Mouse (Mus musculus): ENCODE data around the gene Ahrr.

Ahrr gene

DNA sequence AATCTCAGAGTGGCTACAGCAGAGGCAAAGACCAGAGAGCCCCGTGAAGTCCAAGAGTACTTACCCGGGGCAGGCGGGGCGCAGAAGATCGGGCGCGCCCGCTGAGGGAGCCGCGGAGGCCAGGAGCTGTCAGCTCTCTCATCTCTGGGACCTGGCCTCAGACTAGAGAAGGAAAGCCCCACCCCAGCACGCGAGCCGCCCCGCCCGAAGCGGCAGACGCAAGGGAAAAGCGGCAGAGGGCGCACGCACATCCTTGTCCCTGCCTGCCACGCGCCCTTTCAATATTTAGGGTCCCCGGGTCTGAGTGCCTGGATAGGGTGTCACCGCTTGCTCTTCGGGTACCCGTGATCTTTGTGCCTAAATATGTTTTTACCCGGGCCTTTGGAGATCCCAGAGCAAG is at the start of gene Ahrr:
TSS of gene Ahrr (minus strand) at position 165 of the 400 bp plus-strand sequence.
- peak in 1 of 2 experiments; percentile 25 for DNase-seq (ENCODE audit: low spot score in 2 of 2)

DNA sequence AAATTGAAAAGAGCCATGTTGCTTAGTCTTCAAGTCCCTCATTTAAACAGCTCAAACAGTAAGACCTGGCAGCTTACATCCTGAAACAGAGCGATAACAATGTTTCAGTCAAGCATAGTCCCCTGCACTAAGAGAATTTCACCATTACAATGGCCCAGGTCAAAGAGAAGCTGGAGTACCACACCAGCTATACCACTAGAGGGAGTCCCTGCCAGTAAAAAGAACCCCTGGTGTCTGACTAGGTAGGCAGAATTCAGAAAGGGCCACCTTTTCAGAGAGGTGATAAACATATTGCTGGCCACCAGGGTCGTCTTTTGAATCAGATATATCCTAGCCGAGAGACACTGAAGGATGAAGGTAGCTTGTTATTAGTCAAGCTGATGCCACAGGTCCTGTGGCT is 48.9 kb upstream of the Ahrr start:
- no peak for DNase-seq (ENCODE audit: low spot score in 2 of 2)

DNA sequence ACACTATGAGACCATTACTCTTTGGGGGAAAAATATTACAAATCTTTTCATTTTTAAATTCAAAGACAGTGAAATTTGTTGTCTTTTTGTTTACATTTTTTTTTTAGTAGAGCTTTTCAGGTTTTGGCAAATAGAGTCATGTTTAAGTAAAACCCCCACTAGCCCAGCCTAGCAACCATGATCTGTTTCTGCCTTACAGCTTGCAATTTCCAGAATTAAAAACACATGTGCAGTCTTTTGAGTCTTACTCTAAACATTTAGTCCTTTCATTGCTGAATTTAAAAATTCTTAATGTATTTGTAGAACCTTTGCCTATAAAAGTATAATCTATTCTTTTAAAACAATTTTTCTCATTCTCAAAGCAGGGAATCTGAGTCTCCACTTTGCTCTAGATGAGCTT is 37.2 kb upstream of the Ahrr start:
- DNase-seq (ENCODE audit: low spot score in 2 of 2) = no peak

DNA sequence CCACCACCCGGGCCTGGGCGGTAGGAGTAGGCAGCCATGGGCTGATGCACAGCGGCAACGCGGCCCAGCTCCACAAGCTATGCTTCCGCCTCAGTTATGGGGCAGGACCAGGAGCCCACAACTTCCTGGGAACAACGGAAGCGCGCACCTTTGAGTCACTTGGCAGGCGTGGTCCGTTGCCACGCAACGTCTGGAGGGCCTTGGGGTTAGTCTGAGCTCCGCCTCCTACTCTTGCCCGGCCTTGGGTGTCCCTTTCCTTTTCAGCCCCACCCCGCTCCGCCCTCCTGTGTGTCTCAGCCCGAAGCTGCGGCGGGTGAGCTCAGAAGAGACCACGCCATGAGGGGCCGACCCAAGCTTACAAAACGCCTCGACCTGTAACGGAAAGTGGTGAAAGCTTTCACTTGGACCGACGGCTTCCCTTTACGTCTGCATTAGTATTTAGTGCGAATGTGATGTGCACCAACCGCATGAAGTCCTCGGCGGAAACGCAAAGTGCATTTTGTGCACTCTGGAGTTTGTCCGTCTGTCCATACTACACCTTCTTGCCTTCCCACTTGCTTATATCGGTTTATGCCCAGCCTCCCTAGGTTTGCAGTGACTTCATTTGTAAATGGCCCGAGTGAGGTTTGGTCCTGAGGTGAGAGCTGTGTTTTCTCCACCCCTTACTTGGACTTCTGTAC is 25.2 kb upstream of the Ahrr start, which contains the start of gene Pdcd6:
TSS of gene Pdcd6 (minus strand) at position 411 of the 680 bp plus-strand sequence.
- peak; percentile 79 to 87 for DNase-seq (ENCODE audit: low spot score in 2 of 2)

DNA sequence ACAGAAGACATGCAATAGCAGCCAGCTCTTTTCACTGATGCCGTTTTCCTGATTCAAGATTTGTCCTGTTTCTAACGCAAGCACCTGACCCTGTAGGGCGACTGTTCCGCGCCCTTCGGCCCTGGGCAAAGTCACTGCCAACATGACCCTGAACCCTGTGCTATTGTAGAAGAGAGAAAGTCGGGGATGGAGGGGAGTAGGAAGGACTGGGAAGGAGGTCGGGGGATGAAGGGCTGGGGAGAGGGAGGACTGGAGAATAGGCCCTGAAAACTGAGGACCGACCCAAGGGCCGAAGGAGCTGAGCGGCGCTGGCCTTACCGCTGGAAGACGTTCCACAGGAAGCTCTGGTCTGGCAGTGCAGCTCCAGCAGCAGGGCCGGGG is 24.6 kb upstream of the Ahrr start:
- no peak for DNase-seq (ENCODE audit: low spot score in 2 of 2)

DNA sequence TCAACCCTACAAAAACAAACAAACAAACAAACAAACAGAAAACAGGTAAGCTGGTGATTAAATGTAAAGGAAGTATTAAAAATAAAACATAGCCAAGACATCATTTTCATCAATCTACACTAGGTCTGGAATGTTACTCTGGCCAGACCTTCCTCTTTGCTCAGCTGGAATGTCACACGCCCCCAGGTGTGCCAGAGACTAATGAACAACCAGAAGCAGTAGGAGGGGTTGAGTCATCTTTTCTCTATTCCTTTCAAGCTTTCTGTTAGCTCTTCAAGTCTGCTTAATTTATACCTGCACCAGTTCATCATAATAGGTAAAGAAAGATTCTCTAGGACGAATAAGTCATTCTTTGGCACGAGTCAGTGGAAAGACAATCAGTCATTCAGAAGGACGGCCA is 24.3 kb upstream of the Ahrr start:
- no peak for DNase-seq (ENCODE audit: low spot score in 2 of 2)

DNA sequence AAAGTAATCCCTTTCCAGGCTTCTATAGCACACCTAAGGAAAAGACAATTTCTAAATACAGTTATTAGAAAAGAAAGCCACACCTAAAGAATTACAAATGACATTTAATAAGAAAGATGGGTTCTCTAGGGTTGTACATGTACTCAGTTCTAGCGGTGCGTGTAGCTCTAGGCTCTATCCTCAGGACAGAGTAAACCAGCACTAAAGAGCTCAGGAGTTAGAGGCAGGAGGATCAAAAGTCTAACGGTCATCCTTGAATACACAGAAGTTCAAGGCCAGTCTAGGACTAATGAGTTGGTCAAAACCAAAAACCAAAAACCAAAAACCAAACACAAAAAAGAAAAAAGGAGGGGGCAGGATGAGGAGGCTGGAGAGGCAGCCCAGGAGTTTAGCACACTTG is 22.5 kb upstream of the Ahrr start:
- DNase-seq (ENCODE audit: low spot score in 2 of 2) = no peak

DNA sequence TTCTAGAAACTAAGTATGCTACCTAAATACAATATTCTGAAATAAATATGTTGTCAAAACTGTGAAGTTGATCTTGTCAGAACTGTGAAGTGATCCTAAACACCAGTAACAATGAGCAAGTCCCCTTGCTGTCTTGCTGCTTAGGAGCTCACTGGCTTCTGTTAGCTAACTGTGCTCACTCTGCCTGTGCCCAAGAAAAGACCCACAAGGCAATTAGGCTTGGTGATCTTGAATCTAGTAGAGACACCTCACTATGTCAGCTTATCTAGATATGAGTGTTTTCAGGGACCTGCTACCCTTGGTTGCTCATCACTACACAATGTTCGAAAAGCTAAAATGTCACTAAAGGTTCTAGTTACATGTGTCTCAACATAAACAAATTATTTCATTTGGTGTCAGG is 13.6 kb upstream of the Ahrr start:
- DNase-seq (ENCODE audit: low spot score in 2 of 2) = no peak

DNA sequence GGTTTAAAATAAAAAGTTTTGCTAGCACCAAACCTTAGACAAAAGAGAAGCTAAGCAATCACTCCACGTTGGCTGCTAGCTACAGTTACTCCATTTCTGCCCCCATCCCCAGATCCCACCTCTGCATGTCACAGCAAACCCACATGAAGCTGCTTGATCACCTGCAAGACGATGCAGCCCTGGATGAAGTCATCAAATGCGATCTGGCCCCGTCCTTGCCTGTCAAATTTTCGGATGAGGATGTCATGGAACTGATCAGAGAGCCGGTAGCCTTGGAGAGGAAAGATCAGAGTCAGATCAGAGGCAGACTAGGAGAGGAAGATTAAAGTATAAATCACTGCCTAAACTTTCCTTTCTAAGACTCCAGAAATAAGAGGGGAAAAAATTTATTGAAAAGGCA is 13.2 kb upstream of the Ahrr start:
- DNase-seq (ENCODE audit: low spot score in 2 of 2) = no peak

DNA sequence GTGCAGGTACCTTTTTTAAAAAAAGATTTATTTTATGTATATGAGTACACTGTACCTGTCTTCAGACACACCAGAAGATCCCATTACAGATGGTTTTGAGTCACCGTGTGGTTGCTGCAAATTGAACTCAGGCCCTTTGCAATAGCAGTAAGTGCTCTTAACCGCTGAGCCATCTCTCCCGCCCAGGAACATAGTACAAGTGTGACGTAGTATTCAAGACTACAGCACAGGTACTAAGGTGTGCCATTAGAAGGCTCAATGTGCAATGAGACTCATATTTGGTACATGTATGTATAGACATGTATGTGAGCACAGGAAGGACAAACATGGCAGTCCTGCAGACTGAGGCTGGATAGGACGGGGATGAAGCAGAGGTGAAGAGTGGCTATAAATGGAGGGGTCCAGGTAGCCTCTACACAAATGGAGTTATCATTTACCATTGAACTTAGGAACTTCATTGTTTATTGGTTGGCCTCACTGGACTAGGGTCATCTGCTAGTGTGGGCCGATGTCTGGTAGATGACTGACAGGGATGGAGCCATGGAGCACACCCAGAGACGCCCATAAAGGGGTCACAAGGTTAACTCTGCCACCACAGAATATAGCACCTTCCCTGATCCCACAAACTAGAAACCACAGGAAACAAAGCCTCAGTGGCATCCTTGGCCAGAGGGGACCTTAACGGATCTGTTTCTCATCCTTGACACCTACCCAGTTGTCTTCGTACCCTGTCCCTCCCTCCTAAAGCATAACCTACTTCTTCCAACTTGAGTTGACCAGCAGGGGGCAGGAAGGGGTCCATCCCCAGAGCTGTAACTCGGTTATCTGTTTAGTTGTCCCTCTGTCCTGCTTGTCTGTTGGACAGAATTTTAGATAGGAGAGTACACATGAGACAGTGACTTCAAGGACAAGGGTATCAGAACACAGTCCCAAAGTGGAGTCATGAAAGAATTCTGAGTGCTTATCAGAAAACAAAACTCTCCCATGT is 10.2 kb upstream of the Ahrr start:
- DNase-seq (ENCODE audit: low spot score in 2 of 2) = no peak

DNA sequence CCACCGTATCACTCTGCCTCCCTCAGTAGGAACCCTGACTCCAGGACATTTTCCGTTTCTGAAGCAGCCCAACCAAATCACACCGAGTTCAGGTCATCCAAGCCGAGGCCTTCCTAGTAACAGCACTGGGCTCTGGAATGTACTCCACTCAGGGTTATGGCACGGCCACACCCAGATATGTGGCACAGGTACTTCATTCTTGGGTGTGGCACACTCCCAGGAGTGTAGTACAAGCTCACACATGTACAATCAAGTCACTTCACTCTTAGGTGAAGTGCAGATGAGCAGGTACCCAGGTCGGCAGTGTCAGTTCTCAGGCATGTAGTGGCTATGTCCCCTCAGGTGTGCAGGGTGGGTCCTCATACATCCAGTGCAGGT is 9.5 kb upstream of the Ahrr start:
- no peak for DNase-seq (ENCODE audit: low spot score in 2 of 2)

DNA sequence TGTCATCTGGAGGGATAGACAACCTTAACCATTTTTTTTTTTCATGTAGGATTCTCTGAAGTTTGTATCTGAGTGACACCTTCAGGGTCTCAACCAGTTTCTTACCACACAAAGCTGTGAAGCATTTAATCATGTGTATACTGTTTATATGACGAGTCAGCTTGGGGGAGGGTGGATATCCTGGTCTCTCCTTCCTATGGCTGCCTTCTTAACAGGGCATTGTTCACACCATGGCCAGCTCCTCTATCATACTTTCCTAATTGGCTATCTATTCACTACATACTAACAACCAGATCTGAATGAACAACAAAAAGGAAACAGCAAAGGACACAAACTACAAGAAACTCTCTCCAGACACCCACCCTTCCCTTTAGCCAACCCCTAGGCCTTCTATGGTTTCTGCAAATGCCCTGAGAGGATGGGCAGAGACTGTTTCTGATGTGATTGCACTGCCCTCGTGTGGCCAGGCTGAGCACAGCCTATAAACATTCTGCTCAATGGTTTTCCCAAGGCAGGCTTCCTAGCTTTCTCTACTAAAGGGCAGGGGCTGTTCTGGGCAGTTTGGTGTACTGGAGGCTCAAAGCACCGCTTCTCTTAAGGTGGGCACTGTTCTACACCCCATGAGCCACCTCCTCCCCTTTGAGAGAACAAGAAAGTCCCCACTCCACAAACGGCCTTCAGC is 8.9 kb upstream of the Ahrr start:
- peak; percentile 50 to 65 for DNase-seq (ENCODE audit: low spot score in 2 of 2)

DNA sequence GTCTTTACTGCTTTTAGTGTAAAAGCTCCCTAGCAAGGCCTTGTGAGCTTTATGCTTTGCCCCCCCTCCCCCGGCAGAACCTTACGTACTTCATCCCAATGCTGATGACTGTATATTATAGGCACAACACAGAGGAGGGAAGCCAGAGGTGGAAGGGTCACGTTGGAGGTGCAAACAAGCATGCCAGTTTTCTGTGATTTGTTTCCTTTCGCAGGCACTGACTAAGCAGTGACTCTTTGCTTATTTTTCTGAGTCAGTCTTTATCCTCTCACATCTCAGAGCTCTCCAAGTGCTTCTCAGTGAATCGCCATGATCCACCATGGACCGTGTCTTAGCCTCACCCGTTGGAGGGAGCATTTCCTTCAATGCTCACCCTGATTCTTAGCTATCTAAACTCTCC is 4.2 kb upstream of the Ahrr start:
- no peak for DNase-seq (ENCODE audit: low spot score in 2 of 2)

DNA sequence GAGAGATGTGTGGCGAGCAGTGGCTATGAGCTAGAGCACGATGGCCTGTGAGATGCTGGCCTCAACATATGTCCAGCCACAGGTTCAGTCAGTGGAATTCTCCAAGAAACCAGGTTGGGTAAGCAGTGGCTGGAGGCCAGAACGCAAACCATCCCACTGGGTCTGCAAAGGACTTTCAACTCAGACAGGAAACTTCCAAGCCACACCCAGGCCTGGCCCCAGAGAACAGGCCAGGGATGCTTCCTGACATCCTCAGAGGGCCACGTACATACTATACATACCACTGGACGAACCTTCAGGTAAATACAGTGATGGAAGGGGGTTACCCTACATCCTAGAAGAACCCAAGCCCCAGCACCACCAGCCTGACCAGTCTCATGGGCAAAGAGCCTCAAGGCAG is 2.5 kb downstream of the Ahrr start:
- no peak for DNase-seq (ENCODE audit: low spot score in 2 of 2)

DNA sequence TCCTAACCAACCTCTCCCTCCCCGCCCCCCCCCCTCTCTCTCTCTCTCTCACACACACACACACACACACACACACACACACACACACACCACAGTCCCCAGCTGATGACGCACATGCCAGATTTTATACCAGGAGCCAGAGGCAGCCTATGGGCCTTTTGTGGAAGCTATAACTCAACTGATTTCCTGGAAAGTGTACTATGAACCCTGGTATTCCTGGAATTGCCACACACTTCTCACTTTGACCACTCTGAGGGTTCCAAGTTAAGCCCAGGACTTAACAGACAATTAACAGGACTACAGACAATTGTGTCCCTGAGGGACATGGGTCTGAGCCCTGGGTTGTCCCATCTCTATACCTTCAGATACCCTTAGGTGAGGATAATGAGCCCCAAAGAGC is 9.8 kb downstream of the Ahrr start:
- no peak for DNase-seq (ENCODE audit: low spot score in 2 of 2)

DNA sequence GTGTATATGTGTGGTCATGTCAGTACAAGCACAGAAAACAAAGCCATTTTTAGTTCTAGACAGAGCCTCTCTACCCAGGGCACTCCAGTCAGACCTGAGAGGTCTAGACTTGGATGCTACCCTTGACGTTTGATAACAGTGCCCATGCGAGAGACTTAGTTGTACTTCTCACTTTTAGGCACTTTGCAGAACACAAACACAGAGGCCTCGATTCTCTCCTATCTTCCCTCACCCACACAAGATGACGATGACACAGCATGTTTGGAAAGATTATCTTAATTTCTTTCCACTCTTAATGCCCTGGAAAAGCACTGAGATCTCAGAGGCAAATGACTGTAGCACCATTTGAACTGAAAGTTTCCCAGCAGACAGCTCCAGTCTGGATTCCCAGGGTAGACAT is 16.4 kb downstream of the Ahrr start:
- DNase-seq (ENCODE audit: low spot score in 2 of 2) = no peak

DNA sequence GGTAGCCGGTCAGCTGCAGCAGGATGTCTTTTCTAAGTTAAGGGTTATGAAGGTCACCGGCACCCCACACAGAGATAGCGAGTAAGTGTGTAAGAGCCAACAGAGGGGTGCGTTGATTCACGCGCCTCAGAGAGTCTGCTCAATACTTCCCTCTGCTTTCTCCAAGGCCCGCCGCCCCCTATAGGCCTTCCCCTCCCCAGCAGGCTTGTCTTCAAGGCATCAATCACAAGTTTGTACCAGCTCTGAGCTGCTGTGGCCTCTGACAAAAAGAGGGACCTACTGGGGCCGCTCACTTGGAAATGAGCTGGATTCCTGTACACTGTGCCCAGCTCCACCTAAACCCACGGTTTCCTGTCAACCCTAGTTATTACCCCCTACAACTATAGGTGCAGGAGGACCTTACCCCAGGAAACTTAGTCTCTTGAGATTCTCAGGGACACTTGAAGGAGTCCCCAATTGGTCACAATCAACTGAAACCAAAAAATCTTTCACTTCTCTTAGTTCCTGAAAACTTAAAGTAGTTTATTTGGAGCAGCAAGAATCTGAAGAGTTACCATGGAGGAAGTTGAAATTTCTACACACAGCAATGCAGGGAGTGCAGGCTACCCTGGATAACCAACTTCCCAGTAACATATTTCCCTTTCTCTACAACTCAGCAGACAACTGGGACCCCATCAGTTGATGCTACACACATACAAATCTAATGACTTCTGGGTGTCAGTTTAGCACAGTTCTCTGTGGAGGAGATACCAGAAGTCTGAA is 31.7 kb downstream of the Ahrr start:
- peak; percentile 14 to 40 for DNase-seq (ENCODE audit: low spot score in 2 of 2)

DNA sequence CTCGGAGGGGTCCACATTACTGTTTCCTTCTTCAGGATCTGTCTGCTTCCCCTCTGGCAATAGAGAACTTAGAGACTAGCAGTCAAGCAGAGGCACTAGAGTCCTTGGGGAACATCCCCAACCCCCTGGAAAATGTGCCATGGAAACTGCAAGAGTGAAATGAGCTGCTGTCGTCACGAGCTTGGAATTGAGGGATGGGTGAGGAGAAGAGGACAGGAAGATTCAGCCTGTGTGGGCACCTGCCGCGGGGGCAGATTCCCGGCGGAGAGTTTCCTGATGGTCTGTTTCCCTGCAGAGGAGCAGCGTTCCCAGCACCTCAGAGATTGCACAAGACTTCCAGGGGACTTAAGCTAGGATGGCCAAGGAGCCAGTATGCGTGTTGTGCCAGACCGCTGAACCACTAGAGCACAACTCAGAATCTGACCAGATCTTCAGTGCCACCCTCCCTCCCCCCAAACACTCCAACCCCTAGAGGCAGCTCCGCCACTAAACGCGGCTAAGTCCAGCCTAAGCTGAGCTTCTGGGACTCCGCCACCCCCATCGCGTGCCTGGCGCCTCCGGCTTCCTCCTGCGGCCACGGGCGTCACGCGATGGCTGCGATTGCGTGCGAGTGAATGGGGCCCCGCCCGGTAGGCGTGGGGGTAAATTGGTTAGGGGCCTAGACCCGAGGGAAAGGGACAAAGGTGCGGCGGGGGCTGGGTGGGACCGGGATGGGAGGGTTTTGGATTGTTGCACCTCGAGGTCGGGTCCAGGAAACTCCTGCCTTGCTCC is 32.5 kb downstream of the Ahrr start:
- DNase-seq (ENCODE audit: low spot score in 2 of 2) = peak; percentile 9 to 36

DNA sequence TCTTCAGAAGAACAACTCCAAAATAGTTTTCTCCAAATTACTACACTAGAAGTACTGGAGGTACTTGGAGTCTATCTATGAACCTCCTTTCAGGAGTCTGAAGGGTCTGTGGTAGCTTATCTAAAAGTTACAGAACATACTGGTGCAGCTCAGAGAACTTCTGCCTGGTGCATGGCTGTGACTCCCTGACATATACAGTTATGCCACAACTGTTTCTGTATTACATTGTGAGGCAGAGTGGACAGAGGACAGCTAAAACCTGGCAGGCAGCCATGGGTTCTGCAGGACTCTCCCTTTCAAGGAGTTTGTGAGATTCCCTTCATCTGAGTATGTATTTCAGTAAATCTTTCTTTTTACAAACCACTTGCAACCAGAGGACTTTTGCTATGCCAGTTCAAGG is 45.6 kb downstream of the Ahrr start:
- DNase-seq (ENCODE audit: low spot score in 2 of 2) = no peak

DNA sequence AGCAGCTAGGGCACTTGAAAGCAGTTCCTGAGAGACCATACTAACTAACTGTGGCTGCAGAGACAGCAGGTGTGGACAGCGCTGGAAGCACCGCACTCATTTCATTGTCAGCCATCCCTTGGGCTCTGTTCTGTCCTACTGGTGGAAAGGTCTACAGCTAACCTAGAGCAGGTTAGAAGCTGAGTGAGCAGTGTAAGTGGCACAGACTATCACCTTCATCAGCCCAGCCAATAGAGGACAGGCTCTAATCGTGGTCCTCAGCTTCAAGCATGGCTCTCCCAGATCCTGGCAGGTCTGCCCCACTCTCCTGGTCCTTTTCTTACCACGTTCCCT is 46.3 kb downstream of the Ahrr start:
- no peak for DNase-seq (ENCODE audit: low spot score in 2 of 2)
